Mouse (Mus musculus) heart, embryonic 16.5 days (tissue): ENCODE results near the gene Efcab9. TPM values are rescaled to one million over a fixed set of nuclear protein-coding genes. Genes with fewer than 3 reads are reported as not detected.

ENCODE experiments used
- ATAC-seq: fragments of 200-750 bp; cut with Nextera tagmentation; replicated peaks from 2 replicates; pipeline ENCODE4 v1.8.0; 2017; ENCODE audit warnings: moderate number of reproducible peaks; ENCODE audit not compliant: insufficient read depth, low FRiP score; ENCODE audit errors: extremely low read depth
- H3K27ac ChIP-seq: fragments of 300-500 bp; sonication (generic); 2 replicates; pipeline ENCODE4 v1.5.1; 2014; ENCODE audit warnings: mild to moderate bottlenecking, low read length, control low read depth, moderate library complexity
- H3K27me3 ChIP-seq: fragments of 300-500 bp; sonication (generic); 2 replicates; pipeline ENCODE4 v1.6.1; 2014; ENCODE audit warnings: low read length, mixed read lengths; ENCODE audit not compliant: control insufficient read depth, insufficient read depth
- H3K36me3 ChIP-seq: fragments of 300-500 bp; sonication (generic); 2 replicates; pipeline ENCODE4 v1.6.1; 2014; ENCODE audit not compliant: control insufficient read depth, insufficient read depth
- H3K4me1 ChIP-seq: fragments of 300-500 bp; sonication (generic); 2 replicates; pipeline ENCODE4 v1.6.1; 2014; ENCODE audit warnings: low read length, mixed read lengths; ENCODE audit not compliant: control insufficient read depth, insufficient read depth
- H3K4me2 ChIP-seq: fragments of 300-500 bp; sonication (generic); 2 replicates; pipeline ENCODE4 v1.6.1; 2014; ENCODE audit warnings: low read depth, mild to moderate bottlenecking, control low read depth, low read length
- H3K4me3 ChIP-seq: fragments of 300-500 bp; sonication (generic); 2 replicates; pipeline ENCODE4 v1.5.1; 2014; ENCODE audit warnings: mild to moderate bottlenecking, control low read depth, low read length
- H3K9ac ChIP-seq: fragments of 300-500 bp; sonication (generic); 2 replicates; pipeline ENCODE4 v1.6.1; 2014; ENCODE audit warnings: low read length, control low read depth
- H3K9me3 ChIP-seq: fragments of 300-500 bp; sonication (generic); replicated peaks from 2 replicates; pipeline ENCODE4 v1.6.1; 2016; ENCODE audit warnings: low read length; ENCODE audit not compliant: control insufficient read depth
- WGBS: fragments of 180-500 bp; shearing (Covaris S2); extraction: QIAGEN DNeasy Blood & Tissue Kit; methylation state at CpG from one replicate; pipeline ENCODE4 v1.1.7; 2014; 5-methylcytosine and 5-hydroxymethylcytosine counted together
- polyA plus RNA-seq: library from polyadenylated mRNA; unstranded; fragments of >200 nt; fragmentation: Nextera tagmentation; extraction: Ambion mirVana; gene quantifications from 2 replicates; pipeline ENCODE4 v1.2.1, GENCODE M21; 2015

Gene Efcab9
- polyA plus RNA-seq, 1 experiment from 2014 or later: 0.56 TPM

GRCm38 (mm10) chr11:32481525-32481924 lies 50.4 kb downstream of the Efcab9 start:
- H3K9ac ChIP-seq: no peak overlapping the region
- no peak overlapping the region for H3K4me3 ChIP-seq
- no peaks in the 10 kb centered on the region for H3K36me3 ChIP-seq
- no peak overlapping the region for H3K27ac ChIP-seq
- no peaks in the 10 kb centered on the region for H3K27me3 ChIP-seq
- 69% methylated on average over 2 of the region's 2 CpGs for WGBS
- no peaks in the 10 kb centered on the region for H3K9me3 ChIP-seq
- peaks cover 5% of the 10 kb centered on the region for H3K4me1 ChIP-seq
- ATAC-seq: no peak
- no peak overlapping the region for H3K4me2 ChIP-seq

GRCm38 (mm10) chr11:32475487-32476236 lies 56.2 kb downstream of the Efcab9 start:
- Histone ChIP-seq H3K4me1 (no peaks in the 10 kb centered on the region), H3K4me2 (no peak overlapping the region), H3K9ac (no peak overlapping the region), H3K9me3 (no peaks in the 10 kb centered on the region), H3K27ac (no peak overlapping the region), H3K36me3 (no peaks in the 10 kb centered on the region), H3K4me3 (no peak overlapping the region), H3K27me3 (no peaks in the 10 kb centered on the region)
- WGBS: 70% methylated on average over 5 of the region's 5 CpGs
- ATAC-seq: no peak

GRCm38 (mm10) chr11:32474725-32475124 lies 57.2 kb downstream of the Efcab9 start:
- H3K4me2 ChIP-seq: no peak overlapping the region
- no peaks in the 10 kb centered on the region for H3K4me1 ChIP-seq
- 71% methylated on average over 3 of the region's 3 CpGs for WGBS
- H3K9me3 ChIP-seq: no peaks in the 10 kb centered on the region
- ATAC-seq: no peak
- no peak overlapping the region for H3K27ac ChIP-seq
- no peaks in the 10 kb centered on the region for H3K27me3 ChIP-seq
- no peak overlapping the region for H3K9ac ChIP-seq
- H3K4me3 ChIP-seq: no peak overlapping the region
- no peaks in the 10 kb centered on the region for H3K36me3 ChIP-seq

Other genes starting within 250 kb of the Efcab9 start
- gene Hba-a1, start 248.6 kb downstream of the Efcab9 start, polyA plus RNA-seq: 15,213 and 16,163 TPM in 2 replicates
- 1.5 and 1.7 TPM in 2 replicates for gene Hbq1b, start 245.1 kb downstream of the Efcab9 start, polyA plus RNA-seq
- gene Hba-a2, start 235.6 kb downstream of the Efcab9 start, polyA plus RNA-seq: 36,578 and 41,568 TPM in 2 replicates
- gene Hbq1a, start 232.0 kb downstream of the Efcab9 start, polyA plus RNA-seq: 1.6 and 2.8 TPM in 2 replicates
- gene Sh3pxd2b, start 184.3 kb downstream of the Efcab9 start, polyA plus RNA-seq: 10.0 and 10.9 TPM in 2 replicates
- 25.5 and 27.1 TPM in 2 replicates for gene Ubtd2, start 76.7 kb downstream of the Efcab9 start, polyA plus RNA-seq
- 4.1 and 5.5 TPM in 2 replicates for gene Stk10, start 1.2 kb upstream of the Efcab9 start, polyA plus RNA-seq
- 63.5 and 70.5 TPM in 2 replicates for gene Fbxw11, start 110.6 kb upstream of the Efcab9 start, polyA plus RNA-seq